Mouse (Mus musculus) midbrain, embryonic 11.5 days (tissue): ENCODE data around the gene Olfr605. TPM values are rescaled to one million over a fixed set of nuclear protein-coding genes. Genes with fewer than 3 reads are reported as not detected.

Source experiments
- microRNA-seq: library from miRNA; unstranded; fragments of <30 nt; microRNA quantifications from one replicate; pipeline ENCODE4, GENCODE M21; 2017
- polyA plus RNA-seq: library from polyadenylated mRNA; unstranded; fragments of >200 nt; fragmentation: Nextera tagmentation; extraction: Ambion mirVana; gene quantifications from 2 replicates; pipeline ENCODE4 v1.2.1, GENCODE M21; 2014

Gene Olfr605
- polyA plus RNA-seq, 1 experiment from 2014 or later = not detected

Small RNA genes lying within 50 kb of the gene (microRNA-seq; reads per million reads assigned to microRNA genes)
- gene Gm25774 = not detected

Other genes starting within 250 kb of the Olfr605 start
- gene Olfr593, start 233.6 kb downstream of the Olfr605 start, polyA plus RNA-seq = not detected in 2 replicates
- not detected in 2 replicates for gene Olfr594, start 228.4 kb downstream of the Olfr605 start, polyA plus RNA-seq
- gene Usp17ld, start 192.9 kb downstream of the Olfr605 start, polyA plus RNA-seq = not detected in 2 replicates
- gene Olfr596, start 139.8 kb downstream of the Olfr605 start, polyA plus RNA-seq = not detected in 2 replicates
- not detected in 2 replicates for gene Olfr597, start 129.1 kb downstream of the Olfr605 start, polyA plus RNA-seq
- not detected in 2 replicates for gene Olfr598, start 121.9 kb downstream of the Olfr605 start, polyA plus RNA-seq
- not detected in 2 replicates for gene Olfr599, start 109.5 kb downstream of the Olfr605 start, polyA plus RNA-seq
- gene Olfr600, start 95.8 kb downstream of the Olfr605 start, polyA plus RNA-seq = not detected in 2 replicates
- not detected in 2 replicates for gene Olfr601, start 82.8 kb downstream of the Olfr605 start, polyA plus RNA-seq
- gene Olfr603, start 59.3 kb downstream of the Olfr605 start, polyA plus RNA-seq = not detected in 2 replicates
- not detected in 2 replicates for gene Usp17lc, start 30.4 kb downstream of the Olfr605 start, polyA plus RNA-seq
- not detected in 2 replicates for gene Olfr606, start 3.6 kb upstream of the Olfr605 start, polyA plus RNA-seq
- gene Olfr607, start 18.7 kb upstream of the Olfr605 start, polyA plus RNA-seq = not detected in 2 replicates
- gene Olfr608, start 24.4 kb upstream of the Olfr605 start, polyA plus RNA-seq = not detected in 2 replicates
- gene Olfr609, start 52.6 kb upstream of the Olfr605 start, polyA plus RNA-seq = not detected in 2 replicates
- not detected in 2 replicates for gene Olfr610, start 66.7 kb upstream of the Olfr605 start, polyA plus RNA-seq
- not detected in 2 replicates for gene Olfr611, start 75.4 kb upstream of the Olfr605 start, polyA plus RNA-seq
- gene Olfr612, start 97.3 kb upstream of the Olfr605 start, polyA plus RNA-seq = not detected in 2 replicates
- not detected in 2 replicates for gene Olfr613, start 102.6 kb upstream of the Olfr605 start, polyA plus RNA-seq
- not detected in 2 replicates for gene Olfr615, start 110.6 kb upstream of the Olfr605 start, polyA plus RNA-seq
- gene Olfr616, start 123.7 kb upstream of the Olfr605 start, polyA plus RNA-seq = not detected in 2 replicates
- gene Olfr617, start 127.6 kb upstream of the Olfr605 start, polyA plus RNA-seq = not detected in 2 replicates
- gene Olfr618, start 144.7 kb upstream of the Olfr605 start, polyA plus RNA-seq = not detected in 2 replicates
- gene Olfr619, start 155.1 kb upstream of the Olfr605 start, polyA plus RNA-seq = not detected in 2 replicates
- gene Olfr620, start 167.1 kb upstream of the Olfr605 start, polyA plus RNA-seq = not detected in 2 replicates
- gene Olfr622, start 197.3 kb upstream of the Olfr605 start, polyA plus RNA-seq = not detected in 2 replicates
- gene Olfr623, start 218.3 kb upstream of the Olfr605 start, polyA plus RNA-seq = not detected in 2 replicates
- gene Olfr624, start 225.8 kb upstream of the Olfr605 start, polyA plus RNA-seq = 0.03 and 0.04 TPM in 2 replicates
- not detected in 2 replicates for gene Olfr625-ps1, start 237.3 kb upstream of the Olfr605 start, polyA plus RNA-seq